Mouse (Mus musculus): ENCODE data around the gene Pdhb.
"Not testable (repeated sequence)": the region's sequence is repeated elsewhere in the genome, so short reads cannot be mapped to it uniquely, and the experiment has no call there.

The Pdhb gene

GRCm38 (mm10) chr14:8127971-8128370 lies 44.9 kb downstream of the Pdhb start:
- DNase-seq, result no peak

GRCm38 (mm10) chr14:8124046-8124881 lies 48.6 kb downstream of the Pdhb start:
- DNase-seq, result no peak

GRCm38 (mm10) chr14:8123611-8124010 lies 49.2 kb downstream of the Pdhb start:
- not testable (repeated sequence) for DNase-seq

GRCm38 (mm10) chr14:8123141-8123540 lies 49.7 kb downstream of the Pdhb start:
- DNase-seq, result no peak

- no peak for DNase-seq
Measured at GRCm38 (mm10) chr14:8119904-8120303, 52.9 kb downstream of the Pdhb start.

GRCm38 (mm10) chr14:8119454-8119853 lies 53.4 kb downstream of the Pdhb start:
- DNase-seq, result no peak

- no peak for DNase-seq
Measured at GRCm38 (mm10) chr14:8117371-8117770, 55.5 kb downstream of the Pdhb start.

Measured in liver (tissue).